Mouse (Mus musculus): ENCODE measurements around the gene Stk24.

DNA sequence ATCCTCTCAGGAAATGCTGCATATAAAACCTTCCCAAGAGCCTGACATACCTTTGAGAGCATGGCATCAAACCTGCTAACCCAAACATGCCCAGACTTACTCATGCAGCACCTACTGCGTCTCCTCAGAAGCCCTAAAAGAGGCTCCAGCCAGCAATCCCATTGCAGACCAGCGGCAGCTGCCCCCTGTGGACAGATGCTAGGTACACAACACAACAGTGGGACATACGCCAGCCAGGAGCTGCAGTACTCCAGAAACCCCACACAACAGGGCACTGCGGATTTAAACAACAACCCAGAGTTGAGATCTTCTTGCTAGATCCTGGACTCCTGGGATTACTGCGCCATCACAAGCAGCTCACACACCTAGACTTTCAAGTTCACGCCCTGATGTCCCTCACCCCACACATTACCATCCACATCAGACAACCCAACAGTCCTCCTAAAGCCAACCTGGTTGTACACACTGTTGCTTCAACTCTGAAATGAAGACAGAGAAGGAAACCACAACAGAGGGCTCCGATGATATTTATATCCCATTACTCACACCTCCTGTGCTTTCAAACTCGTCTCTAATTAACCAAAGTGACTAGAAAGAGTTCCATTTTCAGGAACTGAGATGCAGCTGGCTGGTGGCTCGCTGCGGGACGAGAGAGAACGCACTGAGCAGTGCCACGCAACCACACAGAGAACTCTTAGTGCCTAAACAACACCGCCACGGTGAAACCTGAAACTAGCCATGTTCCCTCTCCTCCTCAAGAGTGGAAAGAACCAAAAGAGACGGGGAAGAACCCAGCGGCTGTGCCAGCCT, 55.1 kb downstream of the Stk24 start:
- TF ChIP-seq CTCF (IDR thresholded peaks at IDR 0.05) (no peak), EP300 (IDR thresholded peaks at IDR 0.05) (no peak)
